Mouse (Mus musculus) adrenal gland, postnatal 14 days (tissue): ENCODE measurements around the gene Snhg11. TPM values are rescaled to one million over a fixed set of nuclear protein-coding genes. Genes with fewer than 3 reads are reported as not detected.
A peak's percentile ranks its signal among the peaks of the same experiment; 100 is the strongest.

Source experiments
- DNase-seq: peaks from one replicate; pipeline ENCODE4 v3.0.0; 2021; ENCODE audit warnings: mixed read lengths
- long read RNA-seq, 2 experiments: library from polyadenylated mRNA; stranded (forward); transcript quantifications; one replicate each; pipeline ENCODE4 v2.0.0; 2021
- total RNA-seq: library from RNA; stranded (reverse); gene quantifications from 2 replicates; pipeline ENCODE4 v1.2.3, GENCODE M21; 2021

Gene Snhg11
- total RNA-seq: 3.5 and 6.6 TPM in 2 replicates
- long read RNA-seq, experiment 1, partial matches to known transcripts: 0 of 1 reads
- long read RNA-seq, experiment 1, other reads (novel, unspliced or antisense): 1 of 1 reads
- long read RNA-seq, experiment 2: 0 reads

- peak; percentile 80 for DNase-seq
Measured at GRCm38 (mm10) chr2:158375443-158376122, at the start of gene Snhg11. Gene Snhg11, plus strand, starts transcription at chr2:158375638.

DNA sequence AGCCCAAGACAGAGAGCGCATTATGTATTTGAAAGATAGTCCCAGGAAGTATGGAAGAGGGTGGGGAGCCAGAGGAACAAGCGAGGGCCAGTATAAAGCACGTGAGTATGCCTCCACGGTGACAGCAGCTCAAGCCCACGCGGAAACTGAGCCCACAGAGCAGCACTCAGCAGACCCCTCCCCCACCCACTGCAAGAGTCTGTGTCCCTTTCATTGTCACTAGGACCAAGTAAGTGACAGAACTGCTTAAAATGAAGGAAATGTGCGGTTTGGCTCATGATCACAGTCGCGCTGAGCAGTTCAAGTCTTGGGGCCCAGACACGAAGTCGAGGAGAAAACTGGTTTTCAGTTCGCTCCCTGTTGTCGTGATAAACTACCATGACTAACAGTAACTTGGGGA is 41.1 kb upstream of the Snhg11 start:
- no peak for DNase-seq

DNA sequence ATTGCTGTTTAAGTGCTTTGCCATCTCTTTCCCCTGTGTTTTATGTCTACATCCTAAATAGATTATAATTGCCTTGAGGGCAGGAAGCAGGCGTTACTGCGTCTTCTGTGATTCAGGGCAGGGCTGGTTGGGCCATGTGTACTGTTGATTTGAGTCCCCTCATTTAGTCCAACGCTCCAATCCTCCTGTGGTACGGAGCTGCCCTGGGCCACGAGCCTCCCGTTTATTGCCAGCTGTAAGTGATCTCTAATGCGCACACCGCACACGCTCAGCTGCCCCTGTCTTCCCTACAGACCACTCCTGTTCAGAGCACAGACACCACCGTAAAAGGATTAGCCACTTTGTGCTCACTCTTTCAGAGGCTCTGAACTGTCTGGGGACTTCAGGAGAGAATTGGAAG is 37.7 kb upstream of the Snhg11 start:
- DNase-seq: no peak

GRCm38 (mm10) chr2:158339948-158340564 is 35.4 kb upstream of the Snhg11 start:
- peak; percentile 76 for DNase-seq

DNA sequence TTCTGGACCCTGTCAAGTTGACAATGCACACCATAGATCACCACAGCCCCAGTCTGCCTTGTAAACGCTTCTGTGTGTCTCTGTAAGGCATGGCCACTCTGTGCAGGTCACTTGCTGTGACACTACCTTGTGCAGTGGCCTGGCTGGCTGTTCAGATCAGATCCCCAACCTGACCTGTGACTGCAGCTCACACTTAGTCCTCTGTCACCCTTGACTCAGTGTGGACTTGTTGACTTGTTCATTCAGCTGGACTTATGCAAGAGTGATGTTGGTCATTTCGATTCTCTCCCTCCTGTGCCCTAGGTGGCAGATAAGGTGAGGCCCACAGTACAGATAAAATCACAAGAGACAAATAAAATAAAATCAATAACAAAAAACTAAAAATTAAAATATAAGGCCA is 34.1 kb upstream of the Snhg11 start:
- no peak for DNase-seq

- DNase-seq: no peak
Measured at GRCm38 (mm10) chr2:158343495-158343894, 31.9 kb upstream of the Snhg11 start.

DNA sequence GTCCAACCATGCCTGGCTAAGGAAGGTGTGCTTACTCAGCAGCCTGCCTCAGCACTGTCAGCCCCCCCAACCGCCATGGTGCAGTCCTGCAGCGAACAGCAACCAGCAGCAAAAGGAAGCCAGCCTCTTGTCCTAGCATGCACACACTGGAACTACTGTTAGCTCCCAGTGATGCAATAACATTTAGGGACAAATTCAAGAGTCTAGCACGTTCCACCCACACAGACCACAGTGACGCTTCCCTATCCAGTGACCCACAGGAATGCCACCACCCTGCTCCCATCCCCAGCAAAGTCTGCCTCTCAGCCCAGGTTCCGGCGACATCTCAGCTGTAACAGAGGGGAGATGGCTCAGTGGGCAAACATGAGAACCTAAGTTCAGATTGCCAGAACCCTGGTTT is 29.0 kb upstream of the Snhg11 start:
- DNase-seq: no peak

DNA sequence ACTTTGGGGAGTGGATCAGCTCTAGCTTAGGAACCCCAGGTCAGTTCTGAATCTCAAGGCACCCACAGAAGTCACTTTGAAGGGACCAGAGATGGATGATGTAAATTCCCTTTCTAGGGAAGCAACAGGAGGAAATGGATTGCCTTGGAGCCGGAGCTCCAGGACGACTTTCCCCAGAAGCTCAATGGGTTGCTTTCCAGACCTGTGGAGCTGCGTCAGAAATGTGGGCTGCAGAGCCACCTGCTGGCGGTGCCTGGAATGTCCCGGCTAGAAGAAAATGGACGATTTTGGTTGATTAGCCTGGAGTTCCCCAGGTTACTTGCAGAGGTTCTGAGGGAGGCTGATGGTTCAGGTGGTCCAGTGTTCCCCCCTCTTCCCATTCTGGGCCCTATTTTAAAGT is 27.6 kb upstream of the Snhg11 start:
- peak; percentile 73 for DNase-seq

DNA sequence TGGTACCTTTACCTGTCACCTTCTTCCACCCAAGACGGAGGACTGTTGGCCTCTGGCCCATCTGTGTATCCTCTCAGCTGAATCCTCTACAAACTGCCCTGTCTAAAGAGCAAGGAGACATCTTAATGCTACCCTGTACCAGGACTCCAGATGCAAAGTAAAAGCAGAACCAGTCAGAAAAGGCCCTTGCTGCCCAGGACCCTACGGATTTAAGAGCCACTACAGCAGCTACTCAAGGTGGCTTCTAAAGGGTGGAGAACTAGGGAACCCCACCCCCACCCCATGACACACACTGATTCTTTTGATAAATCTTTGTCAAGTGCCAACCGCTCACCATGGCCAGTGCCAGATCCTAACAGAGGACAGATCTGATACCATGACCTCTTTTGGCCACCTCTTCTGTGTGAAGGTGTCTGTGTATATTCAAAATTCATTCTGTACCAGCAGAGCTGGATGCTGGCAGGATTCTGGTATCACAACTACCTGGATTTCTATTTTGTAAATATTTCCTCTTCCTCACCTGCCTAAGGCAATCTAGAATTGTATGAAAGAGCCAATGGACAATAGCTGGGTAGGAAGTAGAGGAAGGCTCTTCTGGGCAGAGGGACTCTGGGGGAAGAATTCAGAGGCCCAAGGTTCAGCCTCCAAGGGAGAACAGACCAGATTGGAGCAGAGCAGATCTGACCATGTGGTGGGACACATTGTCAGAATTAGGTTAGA is 22.5 kb upstream of the Snhg11 start:
- no peak for DNase-seq

GRCm38 (mm10) chr2:158354348-158355114 is 20.9 kb upstream of the Snhg11 start:
- DNase-seq: no peak

DNA sequence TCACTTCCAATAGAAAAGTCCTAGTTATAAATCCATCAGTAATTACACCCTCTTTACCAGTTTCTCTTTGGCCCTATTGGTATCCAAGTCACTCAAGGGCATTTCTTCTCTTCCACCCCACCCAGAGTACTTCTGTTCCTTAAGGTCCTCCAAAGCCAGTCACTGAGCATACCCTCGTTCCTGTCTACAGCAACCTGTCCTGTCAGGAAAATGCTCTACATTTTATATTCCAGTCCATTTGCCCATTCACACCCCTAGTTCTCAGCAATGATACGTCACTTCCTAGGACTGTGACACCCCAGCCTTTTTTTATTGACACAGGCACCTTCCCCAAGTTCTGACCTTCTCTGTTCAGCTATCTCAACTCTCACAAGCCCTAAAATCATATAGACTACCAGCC is 20.2 kb upstream of the Snhg11 start:
- no peak for DNase-seq

GRCm38 (mm10) chr2:158356121-158356520 is 19.3 kb upstream of the Snhg11 start:
- no peak for DNase-seq

DNA sequence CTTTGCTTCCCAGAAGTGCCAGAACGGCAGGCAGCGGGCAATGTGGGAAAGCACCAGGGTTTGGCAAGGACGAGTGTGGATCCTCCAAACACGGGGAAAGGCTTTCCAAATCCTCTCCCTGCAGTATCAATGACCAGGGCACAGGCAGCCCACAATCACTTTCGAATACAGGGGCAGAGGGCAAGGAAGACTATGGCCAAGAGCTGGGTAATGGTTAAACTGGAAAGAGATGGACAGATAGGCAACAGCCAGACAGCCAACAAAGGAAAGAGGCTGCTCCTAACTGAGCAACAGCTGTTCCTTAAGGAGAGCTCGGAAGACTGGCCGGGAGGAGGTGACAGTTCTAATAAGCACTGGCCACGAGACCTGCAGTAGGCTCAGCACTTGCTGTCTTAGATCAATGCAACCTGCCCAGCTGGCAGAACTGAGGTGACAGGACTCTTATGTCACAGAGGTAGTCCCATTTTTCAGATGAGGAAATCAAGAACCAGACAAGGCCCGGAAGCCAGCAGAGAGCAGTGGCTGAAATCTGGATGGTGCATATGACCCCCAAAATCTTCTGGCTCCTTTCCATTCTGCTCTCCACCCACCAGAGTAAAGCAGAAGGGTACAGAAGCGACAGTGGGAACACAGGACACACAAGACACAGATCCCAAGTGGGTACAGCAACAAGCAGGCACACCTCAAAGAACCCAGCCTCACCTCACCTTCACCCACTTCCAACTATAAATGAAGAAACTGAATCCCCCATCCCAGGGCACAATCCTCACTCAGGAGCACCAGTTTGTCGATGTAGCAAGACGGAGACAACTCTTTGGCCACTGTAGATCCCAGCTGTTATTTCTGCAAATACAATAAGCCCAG is 15.4 kb upstream of the Snhg11 start:
- no peak for DNase-seq

GRCm38 (mm10) chr2:158360873-158361677 is 14.4 kb upstream of the Snhg11 start:
- DNase-seq: peak; percentile 92

GRCm38 (mm10) chr2:158361678-158362320 is 13.6 kb upstream of the Snhg11 start:
- DNase-seq: no peak

GRCm38 (mm10) chr2:158364175-158364574 is 11.3 kb upstream of the Snhg11 start:
- no peak for DNase-seq

- DNase-seq: no peak
Measured at GRCm38 (mm10) chr2:158365099-158365850, 10.2 kb upstream of the Snhg11 start.

- DNase-seq: no peak
Measured at GRCm38 (mm10) chr2:158367654-158368053, 7.8 kb upstream of the Snhg11 start.

GRCm38 (mm10) chr2:158368313-158368712 is 7.1 kb upstream of the Snhg11 start:
- no peak for DNase-seq
